Mouse (Mus musculus) midbrain, embryonic 10.5 days (tissue): ENCODE results near the gene Olfr1192-ps1. TPM values are rescaled to one million over a fixed set of nuclear protein-coding genes. Genes with fewer than 3 reads are reported as not detected.
"Not testable (repeated sequence)": the region's sequence is repeated elsewhere in the genome, so short reads cannot be mapped to it uniquely, and the experiment has no call there.

Experiments
- DNase-seq: peaks from one replicate; pipeline ENCODE4 v3.0.0-alpha.2; 2017; ENCODE audit warnings: low spot score
- H3K27ac ChIP-seq: fragments of 300-500 bp; sonication (generic); replicated peaks from 2 replicates; pipeline ENCODE4 v1.5.1; 2016; ENCODE audit warnings: mild to moderate bottlenecking
- H3K27me3 ChIP-seq: fragments of 300-500 bp; sonication (generic); 2 replicates; pipeline ENCODE4 v1.6.1; 2016; ENCODE audit warnings: low read depth, mild to moderate bottlenecking; ENCODE audit not compliant: poor library complexity, severe bottlenecking
- H3K36me3 ChIP-seq: fragments of 300-500 bp; sonication (generic); 2 replicates; pipeline ENCODE4 v1.6.1; 2016; ENCODE audit warnings: mild to moderate bottlenecking, moderate library complexity
- H3K4me1 ChIP-seq: fragments of 300-500 bp; sonication (generic); 2 replicates; pipeline ENCODE4 v1.6.1; 2016
- H3K4me3 ChIP-seq: fragments of 300-500 bp; sonication (generic); 2 replicates; pipeline ENCODE4 v1.5.1; 2016; ENCODE audit warnings: mild to moderate bottlenecking, moderate library complexity
- H3K9me3 ChIP-seq: fragments of 300-500 bp; sonication (generic); replicated peaks from 2 replicates; pipeline ENCODE4 v1.6.1; 2016; ENCODE audit warnings: mild to moderate bottlenecking
- WGBS: fragments of 180-500 bp; shearing (Covaris S2); methylation state at CpG from one replicate; pipeline ENCODE4 v1.1.7; 2016; 5-methylcytosine and 5-hydroxymethylcytosine counted together
- polyA plus RNA-seq: library from polyadenylated mRNA; unstranded; fragments of >200 nt; fragmentation: Nextera tagmentation; extraction: Ambion mirVana; gene quantifications from 2 replicates; pipeline ENCODE4 v1.2.1, GENCODE M21; 2016

Olfr1192-ps1 gene
- polyA plus RNA-seq = not detected in 2 replicates

GRCm38 (mm10) chr2:88648209-88648608, at the start of gene Olfr1192-ps1:
Olfr1192-ps1 (plus strand) TSS chr2:88648509.
- 55% methylated on average over 1 of the region's 1 CpGs for WGBS
- Histone ChIP-seq H3K27ac (no peak within 1 kb of the TSS), H3K27me3 (no peaks in the 10 kb centered on the region), H3K4me1 (no peaks in the 10 kb centered on the region), H3K36me3 (no peaks in the 10 kb centered on the region), H3K4me3 (no peak within 1 kb of the TSS), H3K9me3 (no peaks in the 10 kb centered on the region)
- DNase-seq = no peak

- H3K4me3 ChIP-seq, H3K27me3 ChIP-seq, H3K36me3 ChIP-seq, H3K27ac ChIP-seq, DNase-seq, H3K9me3 ChIP-seq, H3K4me1 ChIP-seq: not testable (repeated sequence)
- WGBS = 92% methylated on average over 1 of the region's 1 CpGs
These were observed 8.1 kb upstream of the Olfr1192-ps1 start, which contains the start of gene Olfr1191-ps1 for GRCm38 (mm10) chr2:88640242-88640641. Olfr1191-ps1 (plus strand) TSS chr2:88640542.

- H3K27me3 ChIP-seq, H3K4me1 ChIP-seq, DNase-seq, H3K9me3 ChIP-seq, H3K27ac ChIP-seq, H3K4me3 ChIP-seq, H3K36me3 ChIP-seq: not testable (repeated sequence)
These were observed 27.0 kb downstream of the Olfr1192-ps1 start, which contains the start of gene Olfr1193 for GRCm38 (mm10) chr2:88675328-88675727. Olfr1193 (plus strand) TSS chr2:88675628.

- DNase-seq = no peak
These were observed 40.8 kb downstream of the Olfr1192-ps1 start, which contains the start of gene Olfr1195 for GRCm38 (mm10) chr2:88689087-88689486. Olfr1195 (minus strand) TSS chr2:88689187.

GRCm38 (mm10) chr2:88704497-88704896, 56.2 kb downstream of the Olfr1192-ps1 start, which contains the start of gene Olfr1196:
Olfr1196 (minus strand) TSS chr2:88704597.
- H3K4me1 ChIP-seq = no peaks in the 10 kb centered on the region
- no peak within 1 kb of the TSS for H3K27ac ChIP-seq
- no peaks in the 10 kb centered on the region for H3K27me3 ChIP-seq
- H3K36me3 ChIP-seq = no peaks in the 10 kb centered on the region
- WGBS = 88% methylated on average over 2 of the region's 2 CpGs
- no peaks in the 10 kb centered on the region for H3K9me3 ChIP-seq
- DNase-seq = no peak
- no peak within 1 kb of the TSS for H3K4me3 ChIP-seq

More at GRCm38 (mm10) chr2:88689087-88689486, 40.8 kb downstream of the Olfr1192-ps1 start, which contains the start of gene Olfr1195:
- Histone ChIP-seq H3K4me1 (no peaks in the 10 kb centered on the region), H3K36me3 (no peaks in the 10 kb centered on the region), H3K27ac (no peak within 1 kb of the TSS), H3K27me3 (no peaks in the 10 kb centered on the region), H3K9me3 (no peaks in the 10 kb centered on the region), H3K4me3 (no peak within 1 kb of the TSS)

Other genes with a start within 250 kb of the Olfr1192-ps1 start
- gene Olfr1179, start 242.1 kb upstream of the Olfr1192-ps1 start, polyA plus RNA-seq = not detected in 2 replicates
- not detected in 2 replicates for gene Olfr1180, start 229.4 kb upstream of the Olfr1192-ps1 start, polyA plus RNA-seq
- not detected in 2 replicates for gene Olfr1181, start 222.3 kb upstream of the Olfr1192-ps1 start, polyA plus RNA-seq
- not detected in 2 replicates for gene Gm13757, start 199.4 kb upstream of the Olfr1192-ps1 start, polyA plus RNA-seq
- not detected in 2 replicates for gene Olfr1183, start 193.6 kb upstream of the Olfr1192-ps1 start, polyA plus RNA-seq
- not detected in 2 replicates for gene Olfr1184, start 164.9 kb upstream of the Olfr1192-ps1 start, polyA plus RNA-seq
- gene Olfr1185-ps1, start 155.2 kb upstream of the Olfr1192-ps1 start, polyA plus RNA-seq = not detected in 2 replicates
- gene Olfr1186, start 130.0 kb upstream of the Olfr1192-ps1 start, polyA plus RNA-seq = not detected in 2 replicates
- gene Olfr1188, start 91.6 kb upstream of the Olfr1192-ps1 start, polyA plus RNA-seq = not detected in 2 replicates
- gene Olfr1189, start 62.1 kb upstream of the Olfr1192-ps1 start, polyA plus RNA-seq = not detected in 2 replicates
- gene Olfr1191-ps1, start 8.0 kb upstream of the Olfr1192-ps1 start, polyA plus RNA-seq = not detected in 2 replicates
- gene Olfr1193, start 27.1 kb downstream of the Olfr1192-ps1 start, polyA plus RNA-seq = not detected in 2 replicates
- gene Olfr1195, start 40.7 kb downstream of the Olfr1192-ps1 start, polyA plus RNA-seq = not detected in 2 replicates
- not detected in 2 replicates for gene Olfr1196, start 56.1 kb downstream of the Olfr1192-ps1 start, polyA plus RNA-seq
- gene Olfr1197, start 83.9 kb downstream of the Olfr1192-ps1 start, polyA plus RNA-seq = not detected in 2 replicates
- not detected in 2 replicates for gene Olfr1198, start 102.9 kb downstream of the Olfr1192-ps1 start, polyA plus RNA-seq
- not detected in 2 replicates for gene Olfr1199, start 112.0 kb downstream of the Olfr1192-ps1 start, polyA plus RNA-seq
- not detected in 2 replicates for gene Olfr1200, start 122.0 kb downstream of the Olfr1192-ps1 start, polyA plus RNA-seq
- not detected in 2 replicates for gene Olfr1201, start 144.5 kb downstream of the Olfr1192-ps1 start, polyA plus RNA-seq
- not detected in 2 replicates for gene Olfr1202, start 166.0 kb downstream of the Olfr1192-ps1 start, polyA plus RNA-seq
- gene Olfr1205, start 181.2 kb downstream of the Olfr1192-ps1 start, polyA plus RNA-seq = not detected in 2 replicates
- gene Olfr1204, start 200.8 kb downstream of the Olfr1192-ps1 start, polyA plus RNA-seq = not detected in 2 replicates
- not detected in 2 replicates for gene Olfr1206, start 214.7 kb downstream of the Olfr1192-ps1 start, polyA plus RNA-seq